Mouse (Mus musculus) brain, embryonic 14.5 days (tissue): ENCODE results near the gene Krt8.

Experiments used
- CTCF ChIP-seq: fragments of 200-500 bp; IDR thresholded peaks from 2 replicates; pipeline ENCODE4 v1.5.1; 2012; ENCODE audit warnings: inconsistent platforms, mild to moderate bottlenecking, moderate library complexity, borderline replicate concordance; ENCODE audit not compliant: insufficient read depth, insufficient read length; ENCODE audit errors: extremely low read depth
- POLR2A ChIP-seq: fragments of 200-500 bp; IDR thresholded peaks from 2 replicates; pipeline ENCODE4 v1.6.1; 2012; ENCODE audit warnings: mild to moderate bottlenecking, inconsistent platforms, borderline replicate concordance; ENCODE audit not compliant: poor library complexity, insufficient read depth, insufficient read length, severe bottlenecking; ENCODE audit errors: extremely low read depth

DNA sequence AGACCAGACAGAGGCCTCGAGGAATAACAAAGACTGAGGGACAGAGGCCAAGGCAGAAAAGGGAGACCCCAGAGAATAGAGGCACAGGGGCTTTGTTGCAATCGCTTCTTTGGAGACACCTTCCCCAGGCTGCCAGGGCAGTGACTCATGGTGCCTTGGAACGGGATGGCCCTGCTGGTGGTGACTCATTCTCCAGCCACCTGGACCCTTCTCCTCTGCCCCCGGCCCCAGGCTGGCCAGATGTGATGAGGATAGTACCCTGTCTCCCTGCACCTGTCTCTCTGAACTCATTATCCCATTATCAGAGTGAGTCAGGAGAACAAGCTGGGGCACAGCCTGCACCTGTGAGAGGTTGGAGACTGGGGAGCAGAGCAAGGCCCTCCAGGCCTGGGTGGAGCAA is 1.0 kb upstream of the Krt8 start:
- no peak for TF ChIP-seq POLR2A
- no peak for TF ChIP-seq CTCF
